28 mouse cellular contexts compared by ENCODE assay signal in genomic region chr15:12226908-12227307, GRCm38 (mm10). TPM values are rescaled to one million over a fixed set of nuclear protein-coding genes. Genes with fewer than 3 reads are reported as not detected.
DNase-seq lines count a peak whose midpoint lies in the region; ATAC-seq and TF ChIP-seq lines count a peak whose summit lies in the region.
"Had no signal": no experiment of that assay in that cellular context is flagged by ENCODE, and none has a peak within 500 bp of the region (broad histone marks: within the 10 kb centered on the region; RNA-seq: fewer than 3 reads in every experiment).

No protein-coding gene starts in this region.

- no peak for TF ChIP-seq CTCF in heart, adult 2 months (IDR thresholded peaks at IDR 0.05)
- TF ChIP-seq CTCF in small intestine, adult 2 months (IDR thresholded peaks at IDR 0.05; ENCODE audit: extremely low read depth, insufficient read length, insufficient replicate concordance, low read depth, low read length) = no peak

- H3K4me2 ChIP-seq in heart, embryonic 13.5 days = no peak overlapping the region
- H3K4me2 ChIP-seq: embryonic facial prominence, embryonic 12.5 days; embryonic facial prominence, embryonic 15.5 days; heart, embryonic 12.5 days; hindbrain, embryonic 14.5 days had no signal

- TF ChIP-seq EP300 in heart, adult 2 months (IDR thresholded peaks at IDR 0.05; ENCODE audit: insufficient read depth, low read depth, low read length) = no peak

- H3K9me3 ChIP-seq in heart, embryonic 13.5 days = no peaks in the 10 kb centered on the region
- H3K9me3 ChIP-seq: embryonic facial prominence, embryonic 12.5 days; embryonic facial prominence, embryonic 15.5 days; G1E; heart, embryonic 12.5 days had no signal

- no peaks in the 10 kb centered on the region for H3K27me3 ChIP-seq in heart, embryonic 13.5 days (replicated peaks)
- no peaks in the 10 kb centered on the region for H3K27me3 ChIP-seq in heart, adult 2 months (ENCODE audit: control insufficient read depth, insufficient read depth, low read length)
- no peaks in the 10 kb centered on the region for H3K27me3 ChIP-seq in small intestine, adult 2 months (ENCODE audit: control insufficient read depth, insufficient read depth, low read length)
- H3K27me3 ChIP-seq: CH12.LX; embryonic facial prominence, embryonic 12.5 days; embryonic facial prominence, embryonic 15.5 days; heart, embryonic 12.5 days had no signal

- intact Hi-C loops in heart, adult 2 months (cut with DNase I) = no loop called here

- no peak for DNase-seq in heart, adult 2 months
- peak; percentile 42 for DNase-seq in kidney, adult 18-20 months
- no peak for DNase-seq in kidney, adult 11 months
- peak; percentile 56 to 71 for DNase-seq in kidney, postnatal 25 days
- no peak for DNase-seq in kidney, adult 8-10 months
- DNase-seq: adrenal gland, adult 2 months; adrenal gland, postnatal 14 days; B cell, adult 2 months; cerebellum, adult 11 months; cerebellum, adult 2 months; cerebellum, adult 9-11 months; forebrain, postnatal 0 days; gastrocnemius, adult 2 months; gastrocnemius, postnatal 14 days; heart, adult 18-20 months; heart, postnatal 10 days; heart, postnatal 36 days had no signal

- no peak overlapping the region for H3K4me3 ChIP-seq in heart, embryonic 13.5 days
- no peak overlapping the region for H3K4me3 ChIP-seq in heart, adult 2 months
- no peak overlapping the region for H3K4me3 ChIP-seq in small intestine, adult 2 months (ENCODE audit: low read depth, low read length)
- H3K4me3 ChIP-seq: embryonic facial prominence, embryonic 12.5 days; embryonic facial prominence, embryonic 15.5 days; gastrocnemius, adult 2 months; heart, embryonic 12.5 days had no signal

- no peak for ATAC-seq in heart, embryonic 13.5 days (ENCODE audit: extremely low read depth, insufficient number of reproducible peaks, low FRiP score, low TSS enrichment)
- ATAC-seq: forebrain, embryonic 14.5 days; forebrain, postnatal 0 days; hindbrain, postnatal 0 days; inflammation-experienced regulatory T-cells, adult 6 months had no signal

- no peak for TF ChIP-seq POLR2A in heart, adult 2 months (IDR thresholded peaks at IDR 0.05; ENCODE audit: insufficient read depth, low read depth, low read length)
- TF ChIP-seq POLR2A in small intestine, adult 2 months (IDR thresholded peaks at IDR 0.05; ENCODE audit: low read depth, low read length) = no peak

- WGBS in heart, embryonic 13.5 days = 89% methylated on average over 15 of the region's 15 CpGs
- WGBS in heart, adult 2 months = 90% methylated on average over 15 of the region's 15 CpGs
- WGBS in small intestine, adult 2 months = 68% methylated on average over 15 of the region's 15 CpGs

- H3K27ac ChIP-seq in heart, embryonic 13.5 days (replicated peaks) = peak overlapping the region; percentile 65; the same call in 1 of the 2 replicates
- H3K27ac ChIP-seq in heart, adult 2 months = no peak overlapping the region
- H3K27ac ChIP-seq in small intestine, adult 2 months (ENCODE audit: insufficient read depth, low read depth, low read length) = peak overlapping the region; percentile 3; the same call in 1 of the 2 replicates
- H3K27ac ChIP-seq: embryonic facial prominence, embryonic 12.5 days; embryonic facial prominence, embryonic 15.5 days; gastrocnemius, adult 2 months; hindbrain, embryonic 14.5 days; hindbrain, postnatal 0 days had no signal

- H3K79me2 ChIP-seq in heart, adult 2 months (replicated peaks; ENCODE audit: control insufficient read depth, insufficient read depth, low read length) = peaks cover 6% of the 10 kb centered on the region

- H3K36me3 ChIP-seq in heart, embryonic 13.5 days = peaks cover 3% of the 10 kb centered on the region; the same call in 1 of the 2 replicates
- no peaks in the 10 kb centered on the region; the same call in none of the 2 replicates for H3K36me3 ChIP-seq in heart, adult 2 months (ENCODE audit: control insufficient read depth, insufficient read depth, low read length)
- peaks cover 5% of the 10 kb centered on the region; the same call in 1 of the 2 replicates for H3K36me3 ChIP-seq in small intestine, adult 2 months (ENCODE audit: control insufficient read depth, insufficient read depth, low read length)
- H3K36me3 ChIP-seq: heart, embryonic 12.5 days had no signal

- H3K9ac ChIP-seq in heart, embryonic 13.5 days = no peak overlapping the region
- H3K9ac ChIP-seq in heart, adult 2 months (ENCODE audit: low read depth, low read length) = no peak overlapping the region
- H3K9ac ChIP-seq: embryonic facial prominence, embryonic 12.5 days; embryonic facial prominence, embryonic 15.5 days; forebrain, postnatal 0 days; heart, embryonic 12.5 days; hindbrain, embryonic 14.5 days had no signal

- H3K4me1 ChIP-seq in heart, embryonic 13.5 days = peaks cover 89% of the 10 kb centered on the region
- peaks cover 26% of the 10 kb centered on the region for H3K4me1 ChIP-seq in heart, adult 2 months (ENCODE audit: control insufficient read depth, insufficient read depth, low read length)
- peaks cover 41% of the 10 kb centered on the region for H3K4me1 ChIP-seq in small intestine, adult 2 months (ENCODE audit: control insufficient read depth, insufficient read depth, insufficient read length, low read length)

RNA-seq across cellular contexts. Expression of gene Mtmr12, which starts 22.1 kb away (rescaled TPM):
- 11.4 and 12.0 TPM in 2 replicates for polyA plus RNA-seq in heart, embryonic 13.5 days (2015; fragmentation: Nextera tagmentation; extraction: Ambion mirVana)
- 1 to 10 TPM; 8.8 to 9.2 TPM for total RNA-seq in heart, adult 2 months (2021)
- 7.4 and 9.7 TPM in 2 replicates for polyA plus RNA-seq in heart, adult 2 months (2012; rRNA removed)
- polyA plus RNA-seq in small intestine, adult 2 months (2012; rRNA removed) = 11.7 and 24.7 TPM in 2 replicates

Comparison
In these comparisons a context has a peak if more than half of its experiments do, and no peak if none do; other contexts are left out.
1. DNase-seq: peak in kidney, adult 18-20 months (single experiment) and kidney, postnatal 25 days (2 of 2); none in heart, adult 2 months (0 of 2), kidney, adult 11 months (single experiment) and kidney, adult 8-10 months (0 of 2).